Mouse (Mus musculus) lung, postnatal 0 days (tissue): Measurements from ENCODE around the gene Ica1l.

Source experiments
- CTCF ChIP-seq: IDR thresholded peaks from 2 replicates; pipeline ENCODE4 v1.5.1; 2016; ENCODE audit warnings: antibody characterized with exemption, mild to moderate bottlenecking
- EP300 ChIP-seq: IDR thresholded peaks from 2 replicates; pipeline ENCODE4 v1.6.1; 2016; ENCODE audit warnings: antibody characterized with exemption, mild to moderate bottlenecking, control low read depth

DNA sequence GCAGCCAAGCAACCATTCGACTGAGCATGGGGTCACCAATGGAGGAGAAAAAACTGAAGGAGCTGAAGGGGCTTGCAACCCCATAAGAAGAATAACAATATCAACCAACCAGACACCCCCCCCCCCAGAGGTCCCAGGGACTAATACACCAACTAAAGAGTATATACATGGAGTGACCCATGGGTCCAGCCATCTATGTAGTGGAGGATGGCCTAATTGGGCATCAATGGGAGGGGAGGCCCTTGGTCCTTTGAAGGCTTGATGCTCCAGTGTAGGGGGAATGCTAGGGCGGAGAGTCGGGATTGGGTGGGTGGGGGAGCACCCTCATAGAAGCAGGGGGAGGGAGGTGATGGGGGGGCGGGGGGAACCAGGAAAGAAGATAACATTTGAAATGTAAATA, 95.5 kb downstream of the Ica1l start:
- TF ChIP-seq CTCF (no peak), EP300 (no peak)
